Mouse (Mus musculus): ENCODE data around the gene Clgn.

DNA sequence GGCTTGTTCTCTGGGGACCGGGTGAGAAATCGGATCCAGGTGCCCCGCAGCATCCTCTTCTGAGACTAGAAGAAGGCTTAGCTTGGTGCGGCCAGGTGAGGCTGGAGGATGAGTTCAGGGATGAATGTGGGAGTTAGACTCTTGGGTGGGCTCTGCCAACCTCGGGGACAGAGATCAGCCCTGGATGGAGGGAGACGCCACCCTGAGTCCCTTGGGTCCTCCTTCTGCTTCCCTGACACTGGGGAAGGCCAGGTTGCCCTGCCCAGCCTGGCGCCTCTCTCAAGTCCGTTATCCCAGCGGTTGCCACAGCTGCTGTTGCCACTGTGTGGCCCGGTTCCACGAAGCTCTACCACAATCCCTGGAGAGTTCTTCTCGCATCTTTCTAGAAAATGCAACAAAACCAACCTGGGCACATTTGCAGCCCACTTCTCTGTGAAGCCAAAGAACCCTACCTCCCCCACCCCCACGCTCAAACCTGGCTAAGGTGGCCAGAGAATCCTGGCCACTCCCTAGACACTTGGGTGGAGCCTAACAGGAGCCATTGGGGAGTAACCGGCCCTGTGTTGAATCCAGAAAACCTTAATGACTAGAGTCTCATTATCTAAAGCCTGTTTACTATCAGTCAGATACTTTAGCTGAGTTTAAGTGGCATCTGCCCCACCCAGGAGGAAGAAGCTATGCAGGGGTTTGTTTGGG lies 487 bp downstream of the Clgn start:
- TF ChIP-seq POLR2A (IDR thresholded peaks at IDR 0.05; ENCODE audit: borderline replicate concordance, control insufficient read depth, low read depth, low read length) (no peak), CTCF (IDR thresholded peaks at IDR 0.05; ENCODE audit: control insufficient read depth, insufficient read depth, low read length) (no peak)

Measured in bone marrow, adult 2 months (tissue).